Mouse (Mus musculus) cerebellum, adult 2 months (tissue): ENCODE data around the gene Tmc3. TPM values are rescaled to one million over a fixed set of nuclear protein-coding genes. Genes with fewer than 3 reads are reported as not detected.

ENCODE experiments used
- DNase-seq, 2 experiments: peaks; one replicate each; pipeline ENCODE4 v3.0.0; 2021
- H3K27ac ChIP-seq: fragments of 200-500 bp; 2 replicates; pipeline ENCODE4 v1.5.1; 2012; ENCODE audit warnings: low read length, control low read depth, inconsistent platforms; ENCODE audit not compliant: insufficient read depth
- H3K27me3 ChIP-seq: fragments of 200-500 bp; 2 replicates; pipeline ENCODE4 v1.6.1; 2012; ENCODE audit warnings: inconsistent platforms, mild to moderate bottlenecking, low read length, moderate library complexity; ENCODE audit not compliant: control insufficient read depth, insufficient read depth
- H3K4me1 ChIP-seq: fragments of 200-500 bp; 2 replicates; pipeline ENCODE4 v1.6.1; 2011; ENCODE audit warnings: low read length; ENCODE audit not compliant: control insufficient read depth, insufficient read depth
- H3K4me3 ChIP-seq: fragments of 200-500 bp; replicated peaks from 2 replicates; pipeline ENCODE3; 2011; ENCODE audit warnings: mild to moderate bottlenecking, low read depth, low read length, control low read depth; ENCODE audit not compliant: insufficient read depth
- CTCF ChIP-seq: fragments of 200-500 bp; IDR thresholded peaks from 2 replicates; pipeline ENCODE4 v1.5.1; 2011; ENCODE audit warnings: low read depth, mild to moderate bottlenecking, control low read depth, low read length, moderate library complexity, borderline replicate concordance; ENCODE audit not compliant: insufficient read depth
- POLR2A ChIP-seq: fragments of 200-500 bp; IDR thresholded peaks from 2 replicates; pipeline ENCODE4 v1.6.1; 2011; ENCODE audit warnings: low read length, control low read depth, borderline replicate concordance; ENCODE audit not compliant: insufficient read depth
- WGBS: fragments of 180-500 bp; shearing (Covaris S2); methylation state at CpG from one replicate; pipeline ENCODE4 v1.1.7; 2018; 5-methylcytosine and 5-hydroxymethylcytosine counted together
- polyA plus RNA-seq: library from polyadenylated mRNA; depleted of rRNA; stranded (reverse); fragments of >200 nt; gene quantifications from 2 replicates; pipeline ENCODE4 v1.2.3, GENCODE M21; 2012

The Tmc3 gene
- polyA plus RNA-seq, 1 experiment = 0.61 TPM

DNA sequence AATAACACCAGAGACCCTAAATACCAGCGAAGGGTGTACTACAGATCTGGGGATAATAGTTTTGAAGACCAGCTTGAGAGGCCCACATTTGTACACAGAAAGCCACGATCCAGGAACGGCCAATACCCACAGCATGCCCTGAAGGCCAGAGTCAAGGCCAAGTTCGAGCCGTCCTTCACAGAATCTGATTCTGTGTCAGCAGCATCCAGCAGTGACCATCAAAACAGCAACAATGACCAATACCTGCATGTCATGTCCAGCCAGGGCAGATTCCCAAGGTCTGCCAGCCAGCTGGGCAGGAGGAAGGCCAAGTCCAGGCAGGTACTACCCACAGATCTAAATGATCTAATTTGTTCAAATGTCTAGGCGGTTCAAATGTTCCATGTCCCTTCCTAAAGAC, 37.9 kb downstream of the Tmc3 start:
- H3K4me1 ChIP-seq = 0 out of 2 replicates have a peak, but pooled peaks cover 5% of the 10 kb centered on the region
- TF ChIP-seq POLR2A (no peak), CTCF (no peak)
- WGBS = 82% methylated on average over 6 of the region's 6 CpGs
- no peak for DNase-seq
- H3K27ac ChIP-seq = no peak overlapping the region
- H3K27me3 ChIP-seq = no peaks in the 10 kb centered on the region
- H3K4me3 ChIP-seq = no peak overlapping the region

- Histone ChIP-seq H3K27ac (no peak overlapping the region), H3K4me3 (no peak overlapping the region), H3K4me1 (0 out of 2 replicates have a peak, but pooled peaks cover 5% of the 10 kb centered on the region), H3K27me3 (no peaks in the 10 kb centered on the region)
- no peak for TF ChIP-seq CTCF
- no peak for TF ChIP-seq POLR2A
- no peak for DNase-seq
- 57% methylated on average over 1 of the region's 1 CpGs for WGBS
Observed at GRCm38 (mm10) chr7:83624065-83624464, 39.3 kb downstream of the Tmc3 start.

GRCm38 (mm10) chr7:83626557-83627257, 42.0 kb downstream of the Tmc3 start:
- no peaks in the 10 kb centered on the region for H3K27me3 ChIP-seq
- WGBS = 95% methylated on average over 8 of the region's 8 CpGs
- H3K4me3 ChIP-seq = no peak overlapping the region
- no peak overlapping the region for H3K27ac ChIP-seq
- TF ChIP-seq CTCF (no peak), POLR2A (no peak)
- no peaks in the 10 kb centered on the region for H3K4me1 ChIP-seq
- no peak for DNase-seq

GRCm38 (mm10) chr7:83627369-83627768, 42.6 kb downstream of the Tmc3 start:
- 89% methylated on average over 4 of the region's 4 CpGs for WGBS

DNA sequence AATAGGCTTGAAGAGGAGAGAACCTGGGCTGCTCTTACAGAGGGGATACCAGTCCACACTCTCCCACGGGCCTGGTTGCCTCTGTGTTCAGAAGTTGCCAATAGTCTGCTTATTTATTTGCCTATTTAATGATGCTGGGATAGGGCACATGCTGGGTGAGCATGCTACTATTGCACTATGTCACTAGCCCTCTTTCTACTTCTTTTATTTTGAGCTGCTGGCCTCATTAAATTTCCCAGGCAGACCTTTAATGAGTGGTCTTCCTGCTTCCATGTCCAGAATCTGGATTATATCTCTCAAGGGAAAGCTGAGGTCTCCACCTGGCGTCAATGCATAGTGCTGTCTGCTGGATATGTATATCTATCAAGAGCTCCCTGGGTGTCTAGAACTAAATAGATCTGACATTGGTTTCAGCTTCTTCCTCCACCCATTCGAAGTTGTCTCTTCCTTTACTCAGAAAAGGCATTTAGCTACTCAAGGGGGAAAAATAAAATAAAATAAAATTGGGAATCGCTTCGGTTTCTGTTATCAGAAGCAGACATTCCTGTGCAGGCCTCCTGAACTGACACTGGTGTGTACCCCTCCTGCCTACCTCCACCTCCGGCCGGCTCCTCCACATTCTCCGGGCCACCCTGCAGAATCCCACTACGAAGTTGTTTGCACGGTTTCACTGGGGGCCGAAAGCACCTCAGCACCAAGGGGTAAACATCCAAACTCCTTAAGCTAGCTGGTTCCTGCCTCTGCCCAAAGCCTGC, 46.5 kb downstream of the Tmc3 start:
- Histone ChIP-seq H3K27ac (peak overlapping the region; percentile 75), H3K4me3 (peak overlapping the region; percentile 86), H3K27me3 (no peaks in the 10 kb centered on the region), H3K4me1 (peaks cover 12% of the 10 kb centered on the region)
- WGBS = 9% methylated on average over 11 of the region's 11 CpGs
- DNase-seq = no peak
- TF ChIP-seq POLR2A = no peak
- no peak for TF ChIP-seq CTCF

More at GRCm38 (mm10) chr7:83627369-83627768, 42.6 kb downstream of the Tmc3 start:
- Histone ChIP-seq H3K27me3 (no peaks in the 10 kb centered on the region), H3K4me1 (no peaks in the 10 kb centered on the region), H3K27ac (no peak overlapping the region), H3K4me3 (no peak overlapping the region)
- TF ChIP-seq POLR2A = no peak
- TF ChIP-seq CTCF = no peak
- no peak for DNase-seq

- Histone ChIP-seq H3K27me3 (no peaks in the 10 kb centered on the region), H3K27ac (peak within 1 kb of the TSS; percentile 75), H3K4me1 (peaks cover 18% of the 10 kb centered on the region), H3K4me3 (peak within 1 kb of the TSS; percentile 86)
- peak; percentile 91 to 94 for DNase-seq
- under 1% methylated on average over 35 of the region's 35 CpGs for WGBS
- TF ChIP-seq POLR2A = peak; percentile 79
- no peak for TF ChIP-seq CTCF
Observed at GRCm38 (mm10) chr7:83631828-83632681, 47.3 kb downstream of the Tmc3 start, which contains the start of gene Stard5. Stard5 (plus strand) TSS chr7:83631959.

DNA sequence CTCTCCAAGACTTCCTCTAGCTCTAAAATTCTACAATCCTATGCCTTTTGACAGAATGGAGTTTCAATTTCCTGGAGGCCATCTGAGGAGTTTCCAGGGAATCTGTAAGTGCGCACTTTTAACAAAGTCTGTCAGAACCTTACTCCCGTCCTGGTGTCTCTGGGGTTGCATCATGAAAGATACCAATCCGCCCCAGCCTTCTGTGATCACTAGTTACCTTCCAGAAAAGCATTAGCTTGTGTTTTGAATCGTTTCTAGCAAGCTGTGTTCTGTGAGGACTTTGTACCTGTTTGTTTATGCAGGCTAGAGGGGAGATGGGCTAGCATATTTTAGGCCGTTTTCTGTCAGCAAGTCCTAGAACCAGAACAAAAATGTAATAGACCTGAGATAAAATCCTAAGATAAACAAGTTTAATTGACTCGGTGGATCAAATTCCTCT, 48.0 kb downstream of the Tmc3 start:
- Histone ChIP-seq H3K4me1 (peaks cover 19% of the 10 kb centered on the region), H3K27ac (no peak overlapping the region), H3K4me3 (peak overlapping the region; percentile 86), H3K27me3 (no peaks in the 10 kb centered on the region)
- 54% methylated on average over 6 of the region's 6 CpGs for WGBS
- no peak for DNase-seq
- no peak for TF ChIP-seq POLR2A
- TF ChIP-seq CTCF = no peak

DNA sequence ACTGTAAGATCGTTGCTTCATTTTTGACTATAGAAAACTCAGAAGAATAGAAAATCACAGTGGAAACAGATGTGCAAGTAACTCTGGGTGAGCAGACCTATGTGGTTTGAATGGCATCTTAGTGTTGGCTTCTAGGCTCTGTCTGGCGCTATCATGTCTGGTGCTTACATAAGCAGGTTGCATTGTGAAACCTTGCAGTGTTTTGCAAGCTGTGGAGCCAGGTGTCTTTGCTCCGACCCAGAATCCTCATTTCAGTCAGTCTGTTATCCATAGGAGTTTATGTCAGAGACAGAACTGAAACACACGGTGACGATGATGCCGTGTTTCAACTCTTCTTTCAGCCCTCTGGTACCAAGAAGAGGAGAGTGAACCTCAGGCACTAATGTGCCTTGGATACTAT, 49.1 kb downstream of the Tmc3 start:
- Histone ChIP-seq H3K4me3 (no peak overlapping the region), H3K27ac (no peak overlapping the region), H3K4me1 (peaks cover 25% of the 10 kb centered on the region), H3K27me3 (no peaks in the 10 kb centered on the region)
- DNase-seq = peak in 1 of 2 experiments; percentile 59
- 43% methylated on average over 6 of the region's 6 CpGs for WGBS
- TF ChIP-seq CTCF (no peak), POLR2A (no peak)
